Mouse (Mus musculus) ovary, adult 18-20 months (tissue): ENCODE measurements around the gene Ppef2.
"Not testable (repeated sequence)": the region's sequence is repeated elsewhere in the genome, so short reads cannot be mapped to it uniquely, and the experiment has no call there.

ENCODE experiments used
- DNase-seq: peaks from one replicate; pipeline ENCODE4 v3.0.0; 2022; ENCODE audit warnings: low spot score, mixed read lengths

The Ppef2 gene

DNA sequence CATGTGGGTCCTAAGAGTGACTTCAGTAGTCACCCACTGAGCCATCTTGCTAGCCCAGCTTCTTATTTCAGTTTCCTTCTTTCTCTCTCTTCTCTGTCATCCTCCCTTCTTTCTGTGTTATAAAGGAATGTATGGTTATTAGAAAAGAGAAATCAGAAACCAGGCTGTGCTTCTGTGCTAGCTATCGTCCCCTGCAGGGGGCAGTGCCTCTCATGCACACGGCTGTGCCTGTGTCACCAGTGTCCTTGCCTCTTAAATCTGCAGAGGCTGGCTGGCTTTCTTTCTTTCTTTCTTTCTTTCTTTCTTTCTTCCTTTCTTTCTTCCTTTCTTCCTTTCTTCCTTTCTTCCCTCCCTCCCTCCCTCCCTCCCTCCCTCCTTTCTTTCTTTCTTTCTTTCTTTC is 60.4 kb downstream of the Ppef2 start:
- not testable (repeated sequence) for DNase-seq

DNA sequence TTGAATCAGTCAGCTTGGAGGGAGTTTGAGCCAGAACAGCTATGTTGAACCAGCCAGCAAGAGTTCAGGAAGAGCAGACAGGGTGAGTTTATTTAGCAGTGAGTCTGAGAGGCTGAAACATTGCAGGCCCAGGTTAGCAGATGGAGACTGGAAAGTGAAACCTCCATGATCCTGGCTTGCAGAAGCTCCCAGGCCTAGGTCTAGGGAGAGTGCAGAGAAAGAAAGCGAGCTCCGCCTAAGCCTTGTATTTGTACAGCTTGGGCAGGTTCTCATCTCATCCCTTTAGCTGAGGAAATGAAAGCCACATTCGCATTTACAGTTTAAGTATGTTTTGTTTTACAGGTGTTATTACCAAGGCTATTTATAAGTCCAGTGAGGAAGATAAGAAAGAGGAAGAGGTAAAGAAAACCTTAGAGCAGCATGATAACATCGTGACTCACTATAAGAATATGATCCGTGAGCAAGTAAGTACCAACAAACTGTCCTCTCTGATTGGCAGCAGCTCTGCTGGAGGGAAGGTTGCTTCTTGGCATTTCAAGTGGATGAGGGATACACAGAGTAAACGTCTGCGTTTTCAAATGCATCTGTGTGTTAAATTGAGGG is 67.1 kb downstream of the Ppef2 start:
- DNase-seq: no peak

DNA sequence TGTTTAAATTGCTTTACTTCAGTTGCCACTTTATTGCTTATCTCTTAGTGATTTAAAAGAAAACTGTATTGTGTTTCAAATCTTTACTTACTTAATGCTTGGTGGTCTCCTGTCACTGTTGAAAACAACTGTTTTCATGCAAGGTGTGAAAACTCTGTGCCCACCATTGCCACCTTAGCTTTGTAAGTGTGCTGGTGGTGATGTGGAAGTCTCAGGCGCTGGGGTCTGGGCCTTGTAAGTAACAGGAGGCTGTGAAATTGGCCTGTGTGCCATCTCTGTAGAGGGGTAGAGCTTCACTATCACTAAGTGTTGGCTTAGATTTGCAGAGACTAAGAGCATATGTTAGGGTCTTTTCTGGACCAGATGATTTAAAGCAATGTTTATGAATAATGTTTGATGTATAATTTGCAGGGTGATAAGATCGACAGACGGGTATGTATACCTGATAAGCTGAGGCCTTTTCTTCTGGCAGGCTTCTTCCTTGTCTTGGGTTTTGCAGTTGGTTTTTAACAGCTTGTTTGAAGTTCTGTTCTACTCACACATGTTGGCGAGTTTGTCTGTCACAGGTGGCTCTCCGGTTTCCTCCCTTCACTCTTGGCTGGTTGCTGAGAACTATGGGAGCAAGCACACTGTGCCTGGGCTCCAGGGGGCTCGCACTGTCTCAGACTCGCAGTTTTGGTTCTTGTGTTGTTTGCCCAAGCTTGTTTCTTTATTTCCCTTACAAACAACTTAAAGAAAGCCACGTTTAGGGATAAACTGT is 72.8 kb downstream of the Ppef2 start:
- no peak for DNase-seq
